Mouse (Mus musculus): ENCODE measurements around the gene Mical2. TPM values are rescaled to one million over a fixed set of nuclear protein-coding genes. Genes with fewer than 3 reads are reported as not detected.
A peak's percentile ranks its signal among the peaks of the same experiment; 100 is the strongest.

The Mical2 gene
- polyA plus RNA-seq, 2 experiments: 5.0 to 7.5 TPM

- Histone ChIP-seq H3K9me3 (ENCODE audit: control insufficient read depth, low read length) (no peaks in the 10 kb centered on the region), H3K4me3 (replicated peaks; ENCODE audit: low read length) (no peak overlapping the region), H3K27ac (replicated peaks; ENCODE audit: low read depth, low read length) (no peak overlapping the region), H3K4me2 (replicated peaks; ENCODE audit: low read depth, low read length, severe bottlenecking) (no peak overlapping the region), H3K9ac (ENCODE audit: low read depth, low read length, severe bottlenecking) (no peak overlapping the region), H3K36me3 (ENCODE audit: control insufficient read depth, insufficient read depth, low read length) (no peaks in the 10 kb centered on the region), H3K27me3 (ENCODE audit: control insufficient read depth, insufficient read depth, low read length) (no peaks in the 10 kb centered on the region), H3K4me1 (ENCODE audit: control insufficient read depth, insufficient read depth, low read length) (peaks cover 4% of the 10 kb centered on the region; the same call in 1 of the 2 replicates)
- TF ChIP-seq POLR2A (IDR thresholded peaks at IDR 0.05; ENCODE audit: borderline replicate concordance, extremely low read depth, insufficient read depth, insufficient read length): no peak
- ATAC-seq (ENCODE audit: low FRiP score, low read depth) (no peak), DNase-seq (ENCODE audit: low spot score) (no peak)
- 78% methylated on average over 7 of the region's 7 CpGs for WGBS
These were observed 181.9 kb downstream of the Mical2 start for GRCm38 (mm10) chr7:112407597-112407996.

GRCm38 (mm10) chr7:112409991-112410390, 184.3 kb downstream of the Mical2 start:
- no peak overlapping the region for H3K4me3 ChIP-seq (replicated peaks; ENCODE audit: low read length)
- no peak overlapping the region for H3K27ac ChIP-seq (replicated peaks; ENCODE audit: low read depth, low read length)
- H3K9ac ChIP-seq (ENCODE audit: low read depth, low read length, severe bottlenecking): no peak overlapping the region
- TF ChIP-seq POLR2A (IDR thresholded peaks at IDR 0.05; ENCODE audit: borderline replicate concordance, extremely low read depth, insufficient read depth, insufficient read length): no peak
- WGBS: 87% methylated on average over 3 of the region's 3 CpGs
- H3K36me3 ChIP-seq (ENCODE audit: control insufficient read depth, insufficient read depth, low read length): no peaks in the 10 kb centered on the region
- DNase-seq (ENCODE audit: low spot score) (no peak), ATAC-seq (ENCODE audit: low FRiP score, low read depth) (no peak)
- H3K27me3 ChIP-seq (ENCODE audit: control insufficient read depth, insufficient read depth, low read length): no peaks in the 10 kb centered on the region
- no peak overlapping the region for H3K4me2 ChIP-seq (replicated peaks; ENCODE audit: low read depth, low read length, severe bottlenecking)
- H3K9me3 ChIP-seq (ENCODE audit: control insufficient read depth, low read length): no peaks in the 10 kb centered on the region
- peaks cover 2% of the 10 kb centered on the region; the same call in 1 of the 2 replicates for H3K4me1 ChIP-seq (ENCODE audit: control insufficient read depth, insufficient read depth, low read length)

- Histone ChIP-seq H3K4me3 (replicated peaks; ENCODE audit: low read length) (no peak overlapping the region), H3K9ac (ENCODE audit: low read depth, low read length, severe bottlenecking) (no peak overlapping the region), H3K36me3 (ENCODE audit: control insufficient read depth, insufficient read depth, low read length) (no peaks in the 10 kb centered on the region), H3K27ac (replicated peaks; ENCODE audit: low read depth, low read length) (no peak overlapping the region), H3K9me3 (ENCODE audit: control insufficient read depth, low read length) (no peaks in the 10 kb centered on the region), H3K27me3 (ENCODE audit: control insufficient read depth, insufficient read depth, low read length) (no peaks in the 10 kb centered on the region), H3K4me1 (ENCODE audit: control insufficient read depth, insufficient read depth, low read length) (peaks cover 20% of the 10 kb centered on the region), H3K4me2 (replicated peaks; ENCODE audit: low read depth, low read length, severe bottlenecking) (no peak overlapping the region)
- no peak for TF ChIP-seq POLR2A (IDR thresholded peaks at IDR 0.05; ENCODE audit: borderline replicate concordance, extremely low read depth, insufficient read depth, insufficient read length)
- DNase-seq (ENCODE audit: low spot score) (no peak), ATAC-seq (ENCODE audit: low FRiP score, low read depth) (no peak)
- WGBS: 74% methylated on average over 6 of the region's 6 CpGs
These were observed 187.6 kb downstream of the Mical2 start for GRCm38 (mm10) chr7:112413286-112413685.

- H3K27ac ChIP-seq (replicated peaks; ENCODE audit: low read depth, low read length): no peak overlapping the region
- H3K4me1 ChIP-seq (ENCODE audit: control insufficient read depth, insufficient read depth, low read length): peaks cover 20% of the 10 kb centered on the region
- ATAC-seq (ENCODE audit: low FRiP score, low read depth) (no peak), DNase-seq (ENCODE audit: low spot score) (no peak)
- no peaks in the 10 kb centered on the region for H3K9me3 ChIP-seq (ENCODE audit: control insufficient read depth, low read length)
- no peaks in the 10 kb centered on the region for H3K36me3 ChIP-seq (ENCODE audit: control insufficient read depth, insufficient read depth, low read length)
- TF ChIP-seq POLR2A (IDR thresholded peaks at IDR 0.05; ENCODE audit: borderline replicate concordance, extremely low read depth, insufficient read depth, insufficient read length): no peak
- no peaks in the 10 kb centered on the region for H3K27me3 ChIP-seq (ENCODE audit: control insufficient read depth, insufficient read depth, low read length)
- H3K9ac ChIP-seq (ENCODE audit: low read depth, low read length, severe bottlenecking): no peak overlapping the region; the same call in 1 of the 2 replicates
- H3K4me3 ChIP-seq (replicated peaks; ENCODE audit: low read length): no peak overlapping the region; the same call in 1 of the 2 replicates
- H3K4me2 ChIP-seq (replicated peaks; ENCODE audit: low read depth, low read length, severe bottlenecking): peak overlapping the region; percentile 33
- WGBS: 7% methylated on average over 14 of the region's 14 CpGs
These were observed 190.4 kb downstream of the Mical2 start for GRCm38 (mm10) chr7:112416058-112416526.

GRCm38 (mm10) chr7:112416730-112417513, 191.3 kb downstream of the Mical2 start:
- Histone ChIP-seq H3K4me3 (replicated peaks; ENCODE audit: low read length) (no peak overlapping the region), H3K4me1 (ENCODE audit: control insufficient read depth, insufficient read depth, low read length) (peaks cover 20% of the 10 kb centered on the region), H3K36me3 (ENCODE audit: control insufficient read depth, insufficient read depth, low read length) (no peaks in the 10 kb centered on the region), H3K4me2 (replicated peaks; ENCODE audit: low read depth, low read length, severe bottlenecking) (no peak overlapping the region), H3K27me3 (ENCODE audit: control insufficient read depth, insufficient read depth, low read length) (no peaks in the 10 kb centered on the region), H3K27ac (replicated peaks; ENCODE audit: low read depth, low read length) (no peak overlapping the region), H3K9ac (ENCODE audit: low read depth, low read length, severe bottlenecking) (no peak overlapping the region), H3K9me3 (ENCODE audit: control insufficient read depth, low read length) (no peaks in the 10 kb centered on the region)
- DNase-seq (ENCODE audit: low spot score) (no peak), ATAC-seq (ENCODE audit: low FRiP score, low read depth) (no peak)
- WGBS: 19% methylated on average over 5 of the region's 7 CpGs
- TF ChIP-seq POLR2A (IDR thresholded peaks at IDR 0.05; ENCODE audit: borderline replicate concordance, extremely low read depth, insufficient read depth, insufficient read length): no peak

Measured in limb, embryonic 14.5 days (tissue).